Mouse (Mus musculus): Measurements from ENCODE around the gene Slc35b1. TPM values are rescaled to one million over a fixed set of nuclear protein-coding genes. Genes with fewer than 3 reads are reported as not detected.

Gene Slc35b1
- polyA plus RNA-seq, 1 experiment, result 79.1 TPM

DNA sequence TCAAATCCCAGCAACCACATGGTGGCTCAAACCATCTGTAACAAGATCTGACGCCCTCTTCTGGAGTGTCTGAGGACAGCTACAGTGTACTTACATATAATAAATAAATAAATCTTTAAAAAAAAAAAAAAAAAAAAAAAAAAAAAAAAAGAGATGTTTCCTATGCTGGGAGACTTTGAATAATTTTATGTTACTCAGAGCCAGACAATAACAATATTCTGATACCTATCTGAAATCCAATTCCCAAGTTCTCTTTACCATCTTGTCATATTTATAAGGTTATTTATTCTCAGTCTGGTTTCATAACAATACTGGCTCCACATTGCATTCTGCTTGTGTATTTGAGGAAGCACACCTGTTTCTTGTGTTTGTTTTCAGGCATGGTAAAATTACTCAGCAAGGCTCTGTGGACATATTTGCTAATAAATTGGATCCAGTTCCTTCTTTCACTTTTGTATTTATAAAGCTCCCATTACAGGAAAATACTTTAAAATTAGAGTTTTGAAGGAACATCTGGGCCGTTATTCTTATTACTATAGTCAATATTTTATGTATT lies 36.5 kb downstream of the Slc35b1 start:
- Histone ChIP-seq H3ac (ENCODE audit: control insufficient read depth, insufficient read length, low read depth) (no peak overlapping the region), H3K79me2 (ENCODE audit: control insufficient read depth, insufficient read depth) (peaks cover 100% of the 10 kb centered on the region), H3K79me3 (ENCODE audit: low read depth) (peaks cover 90% of the 10 kb centered on the region), H3K4me3 (ENCODE audit: insufficient read depth, poor library complexity, severe bottlenecking) (no peak overlapping the region), H3K36me3 (ENCODE audit: control insufficient read depth, insufficient read depth) (peaks cover 26% of the 10 kb centered on the region), H3K27me3 (ENCODE audit: control insufficient read depth, insufficient read depth, insufficient read length) (no peaks in the 10 kb centered on the region)
- TF ChIP-seq MYOG (IDR thresholded peaks at IDR 0.05; ENCODE audit: control insufficient read depth, extremely low read depth, insufficient read length), result no peak
- no peak for TF ChIP-seq FOSL1 (IDR thresholded peaks at IDR 0.05; ENCODE audit: insufficient read depth, low read length, poor library complexity, severe bottlenecking)
- no peak for TF ChIP-seq MAX (IDR thresholded peaks at IDR 0.05)

DNA sequence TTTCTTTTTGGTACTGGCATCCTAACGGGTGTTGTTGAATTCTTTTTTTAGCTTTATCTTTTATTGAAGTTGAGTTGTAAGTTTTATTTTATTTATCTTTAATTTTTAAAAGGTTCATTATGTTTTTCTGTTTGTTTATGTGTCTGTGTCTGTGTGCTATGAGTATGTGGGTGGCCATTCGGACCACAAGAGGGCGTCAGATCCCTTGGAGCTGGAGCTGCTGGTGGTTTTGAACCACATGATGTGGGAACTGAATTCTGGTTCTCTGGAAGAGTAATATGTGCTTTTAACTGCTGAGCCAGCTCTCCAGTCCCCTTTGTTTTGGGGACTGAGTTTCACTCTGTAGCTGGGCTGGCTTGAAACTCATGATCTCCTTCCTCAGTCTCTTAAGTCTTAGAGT lies 39.0 kb downstream of the Slc35b1 start:
- no peaks in the 10 kb centered on the region for H3K27me3 ChIP-seq (ENCODE audit: control insufficient read depth, insufficient read depth, insufficient read length)
- no peak overlapping the region for H3K4me3 ChIP-seq (ENCODE audit: insufficient read depth, poor library complexity, severe bottlenecking)
- no peak for TF ChIP-seq CTCF (IDR thresholded peaks at IDR 0.05; ENCODE audit: control insufficient read depth, insufficient read depth, insufficient read length)
- H3ac ChIP-seq (ENCODE audit: control insufficient read depth, insufficient read length, low read depth), result no peak overlapping the region
- peaks cover 26% of the 10 kb centered on the region for H3K36me3 ChIP-seq (ENCODE audit: control insufficient read depth, insufficient read depth)
- H3K79me3 ChIP-seq (ENCODE audit: low read depth), result peaks cover 85% of the 10 kb centered on the region
- H3K79me2 ChIP-seq (ENCODE audit: control insufficient read depth, insufficient read depth), result peaks cover 99% of the 10 kb centered on the region

DNA sequence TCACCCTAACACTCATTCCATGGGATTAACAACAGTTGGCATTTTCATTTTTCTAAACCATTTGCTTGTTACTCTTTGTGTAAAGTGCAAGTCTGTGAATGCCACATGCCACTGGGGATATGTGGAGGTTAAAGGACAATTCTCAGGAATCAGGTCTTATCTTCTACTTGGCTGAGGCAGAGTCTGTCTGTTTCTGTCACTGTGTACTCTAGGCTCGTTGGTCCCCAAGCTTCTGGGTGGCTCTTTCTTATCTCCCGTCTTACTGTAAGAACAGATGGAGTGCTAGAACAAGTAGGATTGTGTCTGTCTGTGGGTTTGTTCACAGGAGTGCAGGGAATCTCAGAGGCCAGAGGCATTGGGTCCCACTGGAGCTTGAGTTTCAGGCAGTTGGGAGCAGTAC lies 46.9 kb downstream of the Slc35b1 start:
- H3ac ChIP-seq (ENCODE audit: control insufficient read depth, insufficient read length, low read depth), result no peak overlapping the region
- TF ChIP-seq FOSL1 (IDR thresholded peaks at IDR 0.05; ENCODE audit: insufficient read depth, low read length, poor library complexity, severe bottlenecking), result no peak
- TF ChIP-seq MYOG (IDR thresholded peaks at IDR 0.05; ENCODE audit: control insufficient read depth, extremely low read depth, insufficient read length), result no peak
- TF ChIP-seq CEBPB (IDR thresholded peaks at IDR 0.05; ENCODE audit: low read depth), result no peak
- no peak for TF ChIP-seq CTCF (IDR thresholded peaks at IDR 0.05; ENCODE audit: control insufficient read depth, insufficient read depth, insufficient read length)
- no peak for TF ChIP-seq MAX (IDR thresholded peaks at IDR 0.05)
- H3K4me3 ChIP-seq (ENCODE audit: insufficient read depth, poor library complexity, severe bottlenecking), result no peak overlapping the region
- H3K36me3 ChIP-seq (ENCODE audit: control insufficient read depth, insufficient read depth), result peaks cover 28% of the 10 kb centered on the region
- H3K27me3 ChIP-seq (ENCODE audit: control insufficient read depth, insufficient read depth, insufficient read length), result no peaks in the 10 kb centered on the region
- H3K79me3 ChIP-seq (ENCODE audit: low read depth), result peaks cover 60% of the 10 kb centered on the region
- peaks cover 98% of the 10 kb centered on the region for H3K79me2 ChIP-seq (ENCODE audit: control insufficient read depth, insufficient read depth)

DNA sequence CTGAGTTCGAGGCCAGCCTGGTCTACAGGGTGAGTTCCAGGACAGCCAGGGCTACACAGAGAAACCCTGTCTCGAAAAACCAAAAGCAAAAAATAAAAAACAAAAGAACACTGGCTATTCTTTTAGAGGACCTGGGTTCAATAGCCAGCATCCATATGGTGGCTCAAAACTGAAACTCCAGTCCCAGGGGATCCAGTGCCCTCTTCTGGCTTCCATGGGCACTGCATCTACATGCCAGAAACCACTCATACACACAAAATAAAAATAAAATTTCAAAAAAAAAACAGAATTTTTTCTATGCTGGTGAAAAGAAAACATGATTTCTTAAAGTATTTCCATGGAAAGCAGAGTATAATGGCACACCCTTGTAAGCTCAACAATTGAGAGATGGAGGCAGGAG lies 47.7 kb downstream of the Slc35b1 start:
- Histone ChIP-seq H3K79me3 (ENCODE audit: low read depth) (peaks cover 58% of the 10 kb centered on the region), H3ac (ENCODE audit: control insufficient read depth, insufficient read length, low read depth) (no peak overlapping the region), H3K4me3 (ENCODE audit: insufficient read depth, poor library complexity, severe bottlenecking) (no peak overlapping the region), H3K79me2 (ENCODE audit: control insufficient read depth, insufficient read depth) (peaks cover 97% of the 10 kb centered on the region), H3K27me3 (ENCODE audit: control insufficient read depth, insufficient read depth, insufficient read length) (no peaks in the 10 kb centered on the region), H3K36me3 (ENCODE audit: control insufficient read depth, insufficient read depth) (peaks cover 31% of the 10 kb centered on the region)
- TF ChIP-seq USF1 (IDR thresholded peaks at IDR 0.05; ENCODE audit: low read depth) (no peak), FOSL1 (IDR thresholded peaks at IDR 0.05; ENCODE audit: insufficient read depth, low read length, poor library complexity, severe bottlenecking) (no peak), CEBPB (IDR thresholded peaks at IDR 0.05; ENCODE audit: low read depth) (no peak), MAX (IDR thresholded peaks at IDR 0.05) (no peak), CTCF (IDR thresholded peaks at IDR 0.05; ENCODE audit: control insufficient read depth, insufficient read depth, insufficient read length) (no peak), MYOD1 (IDR thresholded peaks at IDR 0.05; ENCODE audit: control insufficient read depth, insufficient read length, low read depth) (no peak), MYOG (IDR thresholded peaks at IDR 0.05; ENCODE audit: control insufficient read depth, extremely low read depth, insufficient read length) (no peak)

Other genes with a start within 250 kb of the Slc35b1 start
- gene Dlx4, start 238.4 kb upstream of the Slc35b1 start, polyA plus RNA-seq (2012; fragmentation: generic; extraction: Trizol), result 0.37 TPM
- 0.04 TPM for gene Tac4, start 123.2 kb upstream of the Slc35b1 start, polyA plus RNA-seq (2012; fragmentation: generic; extraction: Trizol)
- gene Kat7, start 74.4 kb upstream of the Slc35b1 start, polyA plus RNA-seq (2012; fragmentation: generic; extraction: Trizol), result 44.3 TPM
- 7.7 TPM for gene Fam117a, start 47.7 kb upstream of the Slc35b1 start, polyA plus RNA-seq (2012; fragmentation: generic; extraction: Trizol)
- gene Spop, start 29.4 kb downstream of the Slc35b1 start, polyA plus RNA-seq (2012; fragmentation: generic; extraction: Trizol), result 59.0 TPM
- gene Nxph3, start 129.9 kb downstream of the Slc35b1 start, polyA plus RNA-seq (2012; fragmentation: generic; extraction: Trizol), result 1.2 TPM
- 0.02 TPM for gene Ngfr, start 203.0 kb downstream of the Slc35b1 start, polyA plus RNA-seq (2012; fragmentation: generic; extraction: Trizol)

Data from C2C12 (cell line).